Mouse (Mus musculus): ENCODE measurements around the gene Pou2f2.

Gene Pou2f2

GRCm38 (mm10) chr7:25076663-25077413, 102.7 kb downstream of the Pou2f2 start:
- TF ChIP-seq GATA4 (IDR thresholded peaks at IDR 0.05; ENCODE audit: insufficient replicate concordance, low read length), result peak; percentile 13; the same call in 1 of the 2 replicates

GRCm38 (mm10) chr7:25076296-25076662, 103.2 kb downstream of the Pou2f2 start:
- no peak for TF ChIP-seq GATA4 (IDR thresholded peaks at IDR 0.05; ENCODE audit: insufficient replicate concordance, low read length)

GRCm38 (mm10) chr7:25073924-25074323, 105.6 kb downstream of the Pou2f2 start:
- TF ChIP-seq GATA4 (IDR thresholded peaks at IDR 0.05; ENCODE audit: insufficient replicate concordance, low read length), result no peak

GRCm38 (mm10) chr7:25072716-25073390, 106.7 kb downstream of the Pou2f2 start:
- no peak for TF ChIP-seq GATA4 (IDR thresholded peaks at IDR 0.05; ENCODE audit: insufficient replicate concordance, low read length)

GRCm38 (mm10) chr7:25071979-25072715, 107.4 kb downstream of the Pou2f2 start, which contains the start of the genes Grik5 and Zfp574:
TSS of gene Grik5 (minus strand) at chr7:25072346.
TSS of gene Zfp574 (plus strand) at chr7:25072567.
- TF ChIP-seq GATA4 (IDR thresholded peaks at IDR 0.05; ENCODE audit: insufficient replicate concordance, low read length), result no peak

GRCm38 (mm10) chr7:25068724-25069123, 110.8 kb downstream of the Pou2f2 start:
- TF ChIP-seq GATA4 (IDR thresholded peaks at IDR 0.05; ENCODE audit: insufficient replicate concordance, low read length), result no peak

- no peak for TF ChIP-seq GATA4 (IDR thresholded peaks at IDR 0.05; ENCODE audit: insufficient replicate concordance, low read length)
These were observed 111.4 kb downstream of the Pou2f2 start for GRCm38 (mm10) chr7:25067909-25068656.

GRCm38 (mm10) chr7:25067338-25067737, 112.2 kb downstream of the Pou2f2 start:
- no peak for TF ChIP-seq GATA4 (IDR thresholded peaks at IDR 0.05; ENCODE audit: insufficient replicate concordance, low read length)

- no peak for TF ChIP-seq GATA4 (IDR thresholded peaks at IDR 0.05; ENCODE audit: insufficient replicate concordance, low read length)
These were observed 115.6 kb downstream of the Pou2f2 start for GRCm38 (mm10) chr7:25063900-25064299.

GRCm38 (mm10) chr7:25063346-25063745, 116.2 kb downstream of the Pou2f2 start:
- no peak for TF ChIP-seq GATA4 (IDR thresholded peaks at IDR 0.05; ENCODE audit: insufficient replicate concordance, low read length)

GRCm38 (mm10) chr7:25058836-25059235, 120.7 kb downstream of the Pou2f2 start:
- no peak for TF ChIP-seq GATA4 (IDR thresholded peaks at IDR 0.05; ENCODE audit: insufficient replicate concordance, low read length)

- no peak for TF ChIP-seq GATA4 (IDR thresholded peaks at IDR 0.05; ENCODE audit: insufficient replicate concordance, low read length)
These were observed 121.1 kb downstream of the Pou2f2 start for GRCm38 (mm10) chr7:25058394-25058793.

- TF ChIP-seq GATA4 (IDR thresholded peaks at IDR 0.05; ENCODE audit: insufficient replicate concordance, low read length), result no peak
These were observed 121.6 kb downstream of the Pou2f2 start for GRCm38 (mm10) chr7:25057888-25058287.

- no peak for TF ChIP-seq GATA4 (IDR thresholded peaks at IDR 0.05; ENCODE audit: insufficient replicate concordance, low read length)
These were observed 122.6 kb downstream of the Pou2f2 start for GRCm38 (mm10) chr7:25056951-25057350.

- no peak for TF ChIP-seq GATA4 (IDR thresholded peaks at IDR 0.05; ENCODE audit: insufficient replicate concordance, low read length)
These were observed 126.9 kb downstream of the Pou2f2 start for GRCm38 (mm10) chr7:25052587-25052986.

Data from liver, adult (tissue).